Mouse (Mus musculus) thymus, postnatal 0 days (tissue): ENCODE data around the gene Egln1. TPM values are rescaled to one million over a fixed set of nuclear protein-coding genes. Genes with fewer than 3 reads are reported as not detected.

Source experiments
- DNase-seq: peaks from one replicate; pipeline ENCODE4 v3.0.0-alpha.2; 2015; ENCODE audit warnings: low spot score
- polyA plus RNA-seq: library from polyadenylated mRNA; unstranded; fragments of >200 nt; fragmentation: Nextera tagmentation; extraction: Ambion mirVana; gene quantifications from 2 replicates; pipeline ENCODE4 v1.2.1, GENCODE M21; 2015

Egln1 gene
- polyA plus RNA-seq, 1 experiment from 2014 or later = 15.3 TPM

DNA sequence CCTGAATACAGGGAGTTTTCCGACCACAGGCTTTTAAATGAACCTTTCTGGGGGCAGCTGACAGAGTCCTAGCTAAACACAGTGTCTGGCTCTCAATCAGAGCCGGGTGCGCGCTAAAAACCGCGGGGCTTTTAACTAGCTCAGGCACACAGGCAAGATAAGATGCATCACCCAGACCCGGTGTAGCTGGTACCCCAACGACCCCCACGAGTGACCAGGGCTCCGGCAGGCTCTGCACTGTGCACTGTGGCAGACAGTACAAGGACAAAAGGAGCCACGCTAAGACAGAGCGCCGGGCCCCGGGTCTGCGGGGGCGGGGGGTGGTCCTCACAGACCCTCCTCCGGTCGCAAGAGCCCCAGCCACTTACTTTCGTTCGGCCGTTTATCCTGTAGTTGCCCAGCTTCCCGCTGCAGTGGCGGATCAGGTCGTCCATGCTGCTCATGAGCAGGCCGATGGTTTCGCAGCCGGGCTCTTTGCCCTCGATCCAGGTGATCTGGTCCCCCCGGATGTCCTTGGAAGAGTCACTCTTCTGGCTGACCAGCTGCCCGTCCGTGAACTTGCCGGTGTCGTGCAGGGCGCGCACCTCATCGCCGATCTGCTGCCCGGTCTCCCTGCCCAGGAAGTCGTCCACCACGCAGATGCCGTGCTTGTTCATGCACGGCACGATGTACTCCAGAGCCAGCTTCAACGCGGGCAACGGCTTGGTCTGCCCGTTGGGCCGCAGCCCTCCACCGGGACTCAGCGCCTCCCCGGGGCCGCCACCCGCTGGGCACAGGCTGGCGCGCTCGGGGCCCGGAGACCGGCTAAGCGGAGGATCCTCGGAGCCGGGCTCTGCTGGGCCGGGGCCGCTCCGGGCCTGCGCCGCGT, 1.0 kb downstream of the Egln1 start:
- peak; percentile 50 for DNase-seq

DNA sequence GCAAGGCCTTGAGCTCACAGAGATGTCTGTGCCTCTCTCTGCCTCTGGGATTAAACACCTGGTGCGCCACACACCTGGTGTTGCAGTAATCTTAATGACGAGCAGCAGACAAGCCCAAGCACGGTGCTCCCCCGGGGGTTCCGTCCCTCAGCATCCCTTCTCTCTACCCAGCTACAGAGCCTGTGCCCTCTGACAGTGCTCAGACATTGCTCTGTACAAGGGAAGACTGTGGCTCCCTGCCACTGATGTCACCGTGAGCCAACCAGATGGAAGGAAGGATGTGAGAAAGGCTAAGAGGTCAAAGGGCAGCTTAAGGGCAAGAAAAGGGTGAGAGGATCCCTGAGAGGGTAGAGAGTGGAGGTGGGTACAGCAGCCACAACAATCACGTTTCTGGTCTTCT, 4.7 kb downstream of the Egln1 start:
- no peak for DNase-seq

DNA sequence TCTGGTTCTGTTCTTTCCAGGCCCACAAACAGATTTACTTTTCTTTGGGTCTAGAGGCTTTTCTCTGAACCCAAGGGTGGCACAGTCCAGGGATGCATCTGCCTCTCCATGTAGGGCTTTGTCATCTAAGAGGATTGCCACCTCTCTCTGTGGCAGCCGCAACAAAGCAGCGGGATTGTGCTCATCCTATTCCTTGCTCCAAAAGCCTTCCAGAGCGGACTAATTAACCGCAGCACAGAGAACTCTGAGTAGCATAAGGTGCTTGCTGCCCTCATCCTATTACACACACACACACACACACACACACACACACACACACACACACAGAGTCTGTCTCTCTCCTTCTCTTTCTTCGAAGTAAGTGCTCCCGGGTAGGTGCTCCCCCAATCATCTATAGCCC, 5.3 kb downstream of the Egln1 start:
- DNase-seq = no peak

DNA sequence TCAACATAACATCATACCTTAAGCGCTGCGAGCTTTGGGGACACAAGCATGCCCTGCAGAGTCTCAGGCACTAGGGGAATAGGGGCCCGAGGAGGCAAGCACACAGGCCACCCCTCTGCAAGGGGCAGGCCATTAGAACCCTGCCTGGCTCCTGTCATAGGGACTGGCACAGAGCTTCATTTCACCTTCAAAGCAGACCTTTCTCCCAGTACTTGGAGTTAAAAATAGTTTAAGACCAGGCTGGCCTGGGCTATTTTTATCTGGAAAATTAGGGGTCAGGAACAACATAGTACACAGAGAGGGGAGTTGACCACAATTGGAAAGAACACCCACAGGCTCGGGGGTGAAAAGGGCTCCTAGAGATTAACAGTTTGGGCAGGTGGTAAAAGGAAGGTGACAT, 11.8 kb downstream of the Egln1 start:
- DNase-seq = no peak

DNA sequence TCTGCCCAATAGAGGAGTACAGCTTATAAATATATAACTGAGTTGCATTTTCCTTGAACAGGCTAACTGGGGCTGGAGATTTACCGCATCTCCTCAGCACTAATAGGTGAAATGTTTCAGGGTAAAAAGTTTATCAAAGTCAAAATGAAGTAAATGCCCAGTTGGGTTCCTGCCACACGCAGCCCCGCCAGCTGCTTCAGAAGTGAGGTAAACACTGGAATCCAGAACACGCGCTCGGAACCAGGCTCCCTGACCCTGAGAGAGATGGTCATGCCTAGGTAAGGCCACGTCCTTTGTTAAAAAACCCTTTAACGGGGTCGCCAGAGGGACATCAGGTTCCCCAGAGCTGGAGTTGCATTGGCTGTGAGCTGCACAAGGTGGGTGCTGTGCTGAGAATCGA, 12.4 kb downstream of the Egln1 start:
- no peak for DNase-seq

DNA sequence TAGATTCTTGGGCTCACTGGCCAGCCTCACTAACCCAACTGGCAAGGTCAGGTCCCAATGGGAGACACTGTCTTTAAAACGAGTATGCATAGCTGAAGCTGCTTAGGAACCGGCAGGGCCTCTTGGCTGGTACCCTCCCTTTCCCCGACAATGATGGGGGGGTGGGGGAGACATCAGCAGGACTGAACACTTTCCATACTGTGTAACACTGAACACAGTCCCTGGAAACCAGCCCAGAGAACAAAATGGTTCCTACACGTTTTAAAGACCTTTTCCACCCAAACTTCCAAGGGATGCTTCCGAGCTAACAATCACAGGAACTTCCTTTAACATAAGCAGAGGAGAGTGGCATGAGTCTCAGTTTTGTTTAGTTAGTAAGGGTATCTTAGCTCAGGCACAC, 14.0 kb downstream of the Egln1 start:
- no peak for DNase-seq

DNA sequence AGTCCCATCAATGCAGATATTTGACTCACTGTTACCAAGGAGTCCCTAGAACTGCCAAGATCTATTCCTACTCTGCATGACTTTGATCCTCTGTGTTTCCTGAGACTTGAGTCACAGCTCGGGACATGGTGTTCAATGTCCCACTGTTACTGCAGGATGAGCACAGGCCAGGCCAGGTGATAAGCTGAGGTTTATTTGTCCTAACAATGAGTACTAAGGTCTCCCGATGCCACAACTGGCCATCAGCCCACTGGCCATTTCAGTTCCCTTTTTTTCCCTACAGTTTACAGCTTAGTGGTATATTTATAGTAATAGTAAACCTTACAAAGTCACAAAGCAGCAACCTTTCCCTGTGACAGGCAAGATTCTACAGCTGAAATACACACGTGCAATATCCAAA, 16.7 kb downstream of the Egln1 start:
- no peak for DNase-seq

DNA sequence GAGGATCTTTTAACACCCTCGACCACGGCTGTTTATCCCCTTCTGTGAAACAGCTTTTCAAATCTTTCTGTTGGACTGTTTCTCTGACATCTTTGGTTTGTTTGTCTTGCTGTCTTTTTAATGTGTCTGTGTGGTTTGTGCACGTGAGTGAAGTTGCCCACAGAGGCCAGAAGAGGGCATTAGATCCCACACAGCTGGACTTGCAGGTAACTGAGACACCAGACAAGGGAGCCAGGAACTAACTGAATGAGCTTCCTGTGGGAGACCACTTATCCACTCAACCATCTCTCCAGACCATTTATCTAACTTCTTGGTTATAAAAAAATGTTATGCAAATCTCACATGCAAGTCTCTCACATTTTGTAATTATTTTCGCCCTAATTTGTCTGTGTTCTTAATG, 18.5 kb downstream of the Egln1 start:
- DNase-seq = peak; percentile 37

DNA sequence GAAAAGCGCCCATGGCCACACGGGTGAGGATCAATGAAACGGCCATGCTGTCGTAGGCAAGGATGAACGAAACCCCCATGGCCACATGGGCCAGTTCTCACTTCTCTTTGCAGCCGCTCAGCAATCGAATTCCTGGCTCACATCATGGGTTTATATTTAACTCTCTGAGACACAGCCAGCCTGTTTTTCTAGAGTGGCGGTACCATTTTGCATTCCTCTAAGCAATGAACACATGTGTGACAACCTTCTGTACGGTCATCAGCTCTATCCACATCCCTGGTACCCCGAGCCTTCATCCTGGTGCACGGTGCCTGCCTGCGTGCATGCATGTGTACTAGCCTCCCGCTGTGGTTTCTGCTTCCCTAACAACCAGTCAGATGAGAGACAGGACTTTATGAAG, 19.0 kb downstream of the Egln1 start:
- DNase-seq = no peak

DNA sequence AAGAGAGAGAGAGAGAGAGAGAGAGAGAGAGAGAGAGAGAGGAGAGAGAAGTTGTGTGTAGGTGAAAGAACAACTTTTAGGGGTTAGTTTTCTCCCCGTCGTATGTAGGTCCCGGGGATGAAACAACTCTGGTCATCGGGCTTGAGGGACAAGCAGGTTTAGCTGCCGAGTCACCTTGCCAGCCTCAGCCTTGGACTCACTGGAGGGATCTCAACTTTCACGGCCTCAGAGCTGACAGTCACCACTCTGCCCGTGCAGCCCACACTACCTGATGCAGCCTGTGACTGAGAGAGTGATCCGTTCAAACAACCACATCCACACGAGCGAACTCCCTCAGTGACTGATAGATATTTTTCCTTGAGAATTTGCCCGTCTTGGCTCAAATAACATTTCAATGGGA, 20.1 kb downstream of the Egln1 start:
- DNase-seq = no peak

DNA sequence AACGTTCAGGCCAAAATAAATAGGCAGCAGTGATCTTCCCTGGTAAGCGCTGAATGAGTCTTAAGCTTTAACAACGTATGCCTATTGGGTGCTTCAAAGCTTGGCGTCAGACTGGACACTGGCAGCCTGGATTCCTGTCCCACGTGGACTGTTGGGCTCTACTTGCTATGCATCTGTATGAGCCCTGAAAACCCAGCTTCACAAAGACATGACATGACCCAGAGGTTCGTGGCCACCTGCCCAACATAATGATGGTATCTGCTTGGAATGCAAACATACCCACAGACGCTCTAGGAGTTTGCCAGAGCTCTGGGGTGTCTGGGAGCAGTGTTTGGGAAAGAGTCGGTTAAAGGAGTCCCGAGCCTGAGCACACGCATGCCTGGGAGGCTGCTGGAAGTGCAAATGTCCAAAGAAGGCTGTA, 22.8 kb downstream of the Egln1 start:
- no peak for DNase-seq

DNA sequence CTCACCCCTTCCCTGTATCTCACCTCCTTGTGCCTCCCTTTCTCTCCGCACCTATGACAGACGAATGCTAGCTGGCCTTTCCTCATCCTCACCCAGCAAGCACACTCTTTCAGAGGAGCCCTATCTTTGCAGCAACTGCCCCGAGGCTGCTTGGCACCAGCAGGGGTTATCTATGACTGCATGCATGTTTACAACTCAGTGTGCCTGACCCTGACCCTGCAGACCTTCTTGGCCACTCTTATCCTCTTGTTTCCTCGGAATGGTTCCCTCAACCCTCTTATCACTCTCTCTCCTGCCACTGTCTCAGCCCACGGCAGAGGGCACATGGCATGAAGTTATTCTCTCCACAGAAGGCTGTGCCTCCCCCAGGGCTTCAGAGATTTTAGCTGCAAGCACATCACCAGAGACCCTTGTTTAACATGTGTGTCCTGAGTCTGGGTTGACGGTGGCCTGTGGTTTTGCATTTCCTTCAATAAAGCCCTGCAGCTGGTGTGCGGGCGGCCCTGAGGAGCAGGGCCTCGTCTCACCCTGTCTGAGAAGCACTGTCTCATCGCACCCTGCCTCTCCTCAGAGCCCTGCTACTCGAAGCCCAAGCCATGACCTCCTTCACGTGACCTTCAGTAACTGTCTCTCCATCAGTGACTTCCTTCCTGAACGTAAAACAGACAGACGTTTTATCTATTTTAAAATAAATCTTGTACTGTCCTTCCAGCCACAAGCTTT, 23.4 kb downstream of the Egln1 start:
- DNase-seq = peak; percentile 53

DNA sequence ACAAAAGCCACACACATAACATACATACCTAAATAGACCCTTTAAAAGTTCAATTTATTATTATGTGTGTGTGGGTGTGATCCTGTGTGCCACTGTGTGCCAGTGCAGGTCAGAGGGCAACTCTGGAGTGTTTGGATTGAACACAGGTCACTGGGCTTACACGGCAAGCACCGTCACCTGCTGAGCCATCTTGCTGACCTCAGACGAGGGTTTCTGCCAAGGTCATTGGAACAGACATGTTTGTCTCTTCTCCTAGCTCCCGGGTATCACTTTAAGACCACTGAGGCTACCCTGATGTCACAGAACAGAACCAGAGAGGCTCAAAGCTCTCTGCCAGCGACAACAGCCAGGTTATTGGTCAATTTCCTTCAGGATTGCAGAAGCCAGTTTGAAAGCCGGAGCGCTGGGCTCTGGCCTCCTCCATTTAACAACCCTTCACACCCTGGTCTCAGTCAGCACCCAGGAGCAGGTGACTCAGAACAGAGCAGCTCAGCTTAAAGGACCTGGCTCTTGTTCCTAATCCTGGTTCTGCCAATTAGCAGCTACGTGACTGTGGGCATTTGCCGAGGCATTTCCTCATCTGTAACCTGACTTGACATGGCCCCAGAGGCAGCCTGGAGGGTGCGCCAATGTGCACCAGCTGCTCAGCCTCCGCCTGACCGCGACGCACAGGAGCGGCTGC, 25.0 kb downstream of the Egln1 start:
- DNase-seq = no peak

DNA sequence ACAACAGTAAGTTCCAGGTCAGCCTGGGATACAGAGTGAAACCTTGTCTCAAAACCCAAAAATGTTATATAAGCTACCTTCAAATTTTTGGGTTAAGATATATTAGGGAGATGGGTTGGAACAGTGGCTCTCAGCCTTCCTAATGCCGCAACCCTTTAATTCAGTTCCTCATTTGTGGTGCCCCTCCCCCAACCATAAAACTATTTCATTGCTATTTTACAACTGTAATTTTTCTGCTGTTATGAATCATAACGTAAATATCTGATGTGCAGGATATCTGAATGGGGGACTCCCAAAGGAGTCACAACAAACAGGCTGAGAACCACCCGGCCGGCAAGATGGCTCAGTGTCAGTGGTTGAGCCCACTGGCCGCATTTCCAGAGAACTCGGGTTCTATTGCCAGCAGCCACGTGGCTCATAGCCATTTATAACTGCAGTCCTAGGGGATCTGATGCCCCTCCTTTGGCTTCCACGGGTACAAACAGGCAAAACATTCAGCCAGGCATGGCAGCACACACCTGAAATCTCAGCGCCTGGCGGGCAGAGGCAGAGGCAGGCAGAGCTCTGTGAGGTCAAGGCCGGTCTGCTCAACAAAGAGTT, 26.5 kb downstream of the Egln1 start:
- DNase-seq = no peak

DNA sequence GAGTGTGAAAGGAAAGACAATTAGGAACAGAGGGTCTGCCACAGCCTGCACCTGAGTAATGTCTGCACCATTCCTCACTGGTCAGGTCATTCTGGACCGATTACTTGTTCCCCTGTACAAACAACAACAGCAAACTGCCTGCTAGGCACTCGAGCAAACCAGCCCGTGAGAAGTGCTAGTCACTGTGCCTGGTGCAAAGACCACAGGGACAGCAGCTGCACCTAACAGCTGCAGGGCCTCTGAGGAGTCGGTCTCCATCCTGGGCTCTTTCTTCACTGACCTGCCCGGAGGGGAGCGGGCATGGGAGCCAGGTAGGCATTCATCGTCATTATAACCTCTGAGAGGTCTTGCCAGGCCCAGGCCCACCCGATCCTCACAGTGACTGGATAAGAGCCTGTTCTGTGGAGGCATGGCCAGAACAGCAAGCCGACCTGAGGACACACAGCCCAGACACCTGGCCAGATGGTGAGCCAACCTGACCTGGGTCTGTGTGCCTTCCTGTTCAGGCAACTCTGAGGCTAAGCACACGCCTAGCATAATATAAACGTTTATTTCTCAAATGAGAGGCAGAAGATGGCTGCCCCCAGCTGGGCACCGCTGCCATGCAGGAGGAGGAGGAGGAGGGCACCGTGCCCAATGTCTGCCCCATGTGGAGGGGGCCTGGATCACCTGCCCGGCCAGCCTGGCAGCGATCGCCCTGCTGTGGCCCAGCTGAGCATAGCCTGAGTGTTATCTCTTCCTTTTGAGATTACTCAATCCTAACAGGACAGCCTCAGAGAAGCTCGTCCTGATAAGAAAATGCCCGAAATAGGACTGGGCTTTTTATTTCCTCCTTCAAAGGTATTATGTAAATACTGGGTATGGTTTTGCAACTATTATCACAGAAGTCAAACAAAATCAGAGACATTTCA, 27.5 kb downstream of the Egln1 start:
- no peak for DNase-seq

DNA sequence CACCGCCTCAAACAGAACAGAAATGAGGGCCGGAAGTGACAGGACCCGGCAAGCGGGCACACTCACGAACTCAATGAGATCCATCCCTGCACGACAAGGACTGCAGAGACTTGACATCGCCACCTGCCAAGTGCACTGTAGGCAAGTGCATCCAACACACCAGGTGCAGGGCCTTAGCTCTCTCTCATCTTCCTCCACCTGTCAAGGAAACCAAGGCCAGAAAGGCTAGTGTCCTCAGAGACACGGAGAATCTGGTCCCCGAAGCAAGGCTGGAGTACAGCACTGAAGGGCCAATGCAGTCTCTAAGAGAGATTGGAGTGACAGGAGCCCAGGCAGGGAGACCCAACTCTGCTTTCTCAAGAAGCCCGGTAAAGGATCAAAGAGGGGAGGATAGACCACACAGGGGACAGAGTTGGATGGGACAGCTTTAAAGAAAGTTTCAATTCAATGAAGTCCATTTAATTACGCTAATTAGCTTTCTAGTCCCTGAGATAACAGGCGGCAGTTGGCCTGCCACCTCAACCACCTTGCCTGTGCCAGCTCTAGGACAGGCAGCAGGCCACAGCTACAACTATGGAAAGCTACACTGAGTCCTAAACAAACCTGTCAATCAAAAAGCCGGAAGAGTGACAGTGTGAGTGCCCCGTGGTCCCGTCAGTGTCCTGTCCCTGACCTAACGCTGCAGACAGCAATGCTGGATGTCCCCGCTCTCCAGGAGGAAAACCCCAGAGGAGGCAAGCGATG, 31.2 kb downstream of the Egln1 start:
- no peak for DNase-seq

DNA sequence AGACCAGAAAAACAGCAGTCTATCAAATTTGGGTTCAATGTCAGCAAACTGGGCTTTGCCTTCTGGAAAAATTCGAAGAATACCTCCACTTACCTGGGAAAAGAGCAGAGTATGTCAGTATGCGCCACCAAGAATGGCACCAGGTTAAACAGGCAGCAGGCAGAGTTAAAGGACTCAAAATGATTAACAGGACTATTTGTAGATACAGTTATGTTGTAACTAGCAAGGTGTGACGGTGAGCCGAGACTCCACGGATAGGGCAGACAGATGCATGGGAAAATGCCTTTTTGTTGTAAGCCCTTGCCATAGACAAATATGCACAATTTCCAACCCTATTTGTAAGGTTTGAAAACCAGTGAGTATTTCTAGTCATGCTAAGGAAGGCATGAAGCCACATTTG, 35.1 kb downstream of the Egln1 start:
- DNase-seq = no peak

DNA sequence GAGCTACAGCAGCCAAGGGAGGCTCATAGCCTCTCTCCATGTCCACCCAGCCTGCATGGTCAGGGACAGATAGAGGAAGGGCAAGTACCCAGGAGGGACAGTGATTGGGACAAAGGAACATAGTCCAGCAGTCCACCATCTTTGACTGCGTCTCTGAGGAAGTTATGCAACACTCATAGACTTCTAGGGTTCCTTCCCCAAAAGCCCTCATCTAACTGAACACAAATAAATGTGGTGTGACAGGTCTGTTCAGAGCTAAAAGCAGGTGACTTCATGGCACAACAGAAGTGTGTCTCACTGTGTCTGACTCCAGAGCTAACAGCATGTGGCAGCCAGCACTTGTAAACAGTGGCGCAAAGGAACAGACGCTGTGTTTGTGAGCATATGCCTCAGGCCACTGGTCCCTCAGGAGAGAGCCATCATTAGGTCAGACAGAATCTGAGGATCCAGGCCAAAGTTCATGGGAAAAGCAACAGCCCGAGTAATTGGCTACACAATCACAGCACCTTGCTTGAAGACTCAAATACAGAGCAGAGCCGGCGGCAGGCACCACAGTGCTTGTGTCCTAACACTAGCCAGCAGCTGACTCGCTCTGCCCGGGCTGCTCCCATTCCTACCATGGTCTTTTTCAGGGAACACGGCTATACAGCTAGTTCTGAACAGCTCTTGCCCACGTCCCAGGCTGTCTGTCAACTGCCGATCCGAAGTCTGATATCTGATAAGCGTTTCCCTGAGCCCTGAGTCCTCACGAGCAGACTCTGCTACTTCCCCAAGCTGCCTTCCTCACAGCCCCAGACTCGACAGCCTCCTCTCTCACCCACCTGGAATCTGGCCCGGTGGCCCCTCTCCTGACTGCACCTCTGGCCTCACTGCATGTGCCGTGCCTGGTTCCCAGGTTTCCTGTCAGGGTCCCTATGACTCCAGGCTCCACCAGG, 36.9 kb downstream of the Egln1 start:
- DNase-seq = no peak

DNA sequence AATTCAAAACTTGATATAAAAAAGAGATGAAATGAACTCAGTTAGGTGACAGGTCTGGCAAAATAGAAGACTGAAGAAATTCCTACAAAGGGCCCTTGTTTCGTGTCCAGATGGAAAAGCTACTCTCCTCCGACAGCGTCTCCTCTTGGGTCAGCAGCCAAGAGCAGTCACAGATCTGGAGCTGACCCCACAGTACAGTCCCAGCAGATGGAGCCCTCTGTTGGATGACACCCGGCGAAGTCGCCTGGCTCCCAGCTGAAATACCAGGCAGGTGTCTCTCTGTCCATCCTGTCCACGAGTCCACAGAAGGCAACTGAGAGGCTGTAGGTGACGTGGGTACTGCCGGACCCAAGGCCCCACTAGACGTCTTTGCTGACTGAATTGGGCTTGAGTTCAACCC, 38.8 kb downstream of the Egln1 start:
- no peak for DNase-seq
